Mouse (Mus musculus): ENCODE data around the gene Gm7102. TPM values are rescaled to one million over a fixed set of nuclear protein-coding genes. Genes with fewer than 3 reads are reported as not detected.

The Gm7102 gene
- polyA plus RNA-seq (2015; fragmentation: Nextera tagmentation; extraction: Ambion mirVana) = 0.22 TPM in 1 of 2 replicates, not detected in the other

GRCm38 (mm10) chr19:61175756-61176324 is at the start of gene Gm7102:
Gene Gm7102, minus strand, starts transcription at chr19:61176309.

GRCm38 (mm10) chr19:61183590-61183989 is 7.5 kb upstream of the Gm7102 start, which contains the start of gene Gm6020:
Gene Gm6020, plus strand, starts transcription at chr19:61183890.

DNA sequence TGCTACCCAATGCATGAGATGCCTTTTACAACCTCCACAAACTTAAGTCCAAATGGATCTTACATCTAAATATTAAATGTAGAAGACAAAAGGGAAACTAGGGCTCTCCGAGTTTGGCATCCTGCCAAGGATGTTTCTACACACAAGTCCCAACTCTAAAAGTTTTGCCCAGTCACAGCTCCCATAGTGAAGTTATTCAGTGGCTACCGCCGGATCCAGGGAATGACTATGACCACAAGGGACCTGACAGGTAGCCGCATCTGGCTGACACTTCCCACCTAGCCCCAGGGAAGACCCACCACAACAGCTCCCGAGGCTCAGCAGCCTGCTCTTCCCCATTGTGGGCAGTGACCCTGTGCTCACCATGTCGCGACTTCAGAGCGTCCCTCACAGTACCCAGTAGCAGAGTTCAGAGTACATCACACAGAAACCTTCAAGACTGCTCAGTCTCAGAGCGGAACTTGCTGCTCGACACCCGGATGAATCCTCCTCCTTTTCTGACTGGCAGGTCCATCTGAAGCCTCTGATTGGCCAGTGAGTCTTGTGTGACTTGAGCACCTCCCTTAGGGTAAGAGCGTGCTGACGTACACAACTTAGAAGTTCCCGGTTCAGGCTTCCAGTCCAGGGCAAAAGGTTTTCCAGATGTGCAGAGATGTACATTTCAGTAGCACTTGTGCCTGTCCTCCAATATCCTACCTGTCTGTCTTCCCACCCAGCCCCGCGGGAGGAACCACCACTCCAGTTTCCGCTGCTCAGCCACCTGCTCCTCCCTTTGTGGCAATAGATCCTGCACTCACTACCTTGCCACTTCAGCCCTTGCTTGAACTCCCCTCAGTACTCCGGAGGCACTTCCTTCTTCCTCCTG is 35.5 kb downstream of the Gm7102 start, which contains the start of gene Zfp950:
Gene Zfp950 (minus strand): TSS at position 499 of the 865 bp plus-strand sequence.

Other genes with a start within 250 kb of the Gm7102 start
- gene Zfp950, start 35.5 kb downstream of the Gm7102 start, polyA plus RNA-seq (2015; fragmentation: Nextera tagmentation; extraction: Ambion mirVana) = 25.1 and 28.8 TPM in 2 replicates
- not detected in 2 replicates for gene Gm6020, start 7.6 kb upstream of the Gm7102 start, polyA plus RNA-seq (2015; fragmentation: Nextera tagmentation; extraction: Ambion mirVana)
- gene Csf2ra, start 52.1 kb upstream of the Gm7102 start, polyA plus RNA-seq (2015; fragmentation: Nextera tagmentation; extraction: Ambion mirVana) = 29.4 and 48.9 TPM in 2 replicates
- not detected in 2 replicates for gene Gm21060, start 120.8 kb upstream of the Gm7102 start, polyA plus RNA-seq (2015; fragmentation: Nextera tagmentation; extraction: Ambion mirVana)

Measured in spleen, postnatal 0 days (tissue).